Mouse (Mus musculus) lung, postnatal 0 days (tissue): ENCODE measurements around the gene D2hgdh. TPM values are rescaled to one million over a fixed set of nuclear protein-coding genes. Genes with fewer than 3 reads are reported as not detected.
A peak's percentile ranks its signal among the peaks of the same experiment; 100 is the strongest.
"Not testable (repeated sequence)": the region's sequence is repeated elsewhere in the genome, so short reads cannot be mapped to it uniquely, and the experiment has no call there.

Experiments
- ATAC-seq: fragments of 200-750 bp; cut with Nextera tagmentation; 2 replicates; pipeline ENCODE4 v1.8.0; 2017; ENCODE audit warnings: moderate library complexity
- DNase-seq: peaks from one replicate; pipeline ENCODE4 v3.0.0-alpha.2; 2016; ENCODE audit warnings: low spot score
- H3K27ac ChIP-seq: fragments of 300-500 bp; sonication (generic); 2 replicates; pipeline ENCODE4 v1.5.1; 2014; ENCODE audit warnings: antibody characterized with exemption, mild to moderate bottlenecking, low read length, mixed read lengths
- H3K27me3 ChIP-seq: fragments of 300-500 bp; sonication (generic); replicated peaks from 2 replicates; pipeline ENCODE4 v1.6.1; 2014; ENCODE audit warnings: low read length, mixed read lengths; ENCODE audit not compliant: insufficient read depth
- H3K36me3 ChIP-seq: fragments of 300-500 bp; sonication (generic); 2 replicates; pipeline ENCODE4 v1.6.1; 2014; ENCODE audit warnings: low read length, mixed read lengths; ENCODE audit not compliant: insufficient read depth
- H3K4me1 ChIP-seq: fragments of 300-500 bp; sonication (generic); 2 replicates; pipeline ENCODE4 v1.6.1; 2014; ENCODE audit warnings: antibody characterized with exemption, low read depth, low read length, mixed read lengths; ENCODE audit not compliant: insufficient read depth
- H3K4me2 ChIP-seq: fragments of 300-500 bp; sonication (generic); replicated peaks from 2 replicates; pipeline ENCODE4 v1.6.1; 2014; ENCODE audit warnings: low read depth, mild to moderate bottlenecking, low read length, moderate library complexity, mixed read lengths
- H3K4me3 ChIP-seq: fragments of 300-500 bp; sonication (generic); 2 replicates; pipeline ENCODE4 v1.5.1; 2014; ENCODE audit warnings: low read depth, low read length
- H3K9ac ChIP-seq: fragments of 300-500 bp; sonication (generic); replicated peaks from 2 replicates; pipeline ENCODE4 v1.6.1; 2014; ENCODE audit warnings: low read depth, mild to moderate bottlenecking
- H3K9me3 ChIP-seq: fragments of 300-500 bp; sonication (generic); 2 replicates; pipeline ENCODE4 v1.6.1; 2016; ENCODE audit warnings: low read length, mixed read lengths
- CTCF ChIP-seq: IDR thresholded peaks from 2 replicates; pipeline ENCODE4 v1.5.1; 2016; ENCODE audit warnings: antibody characterized with exemption, mild to moderate bottlenecking
- EP300 ChIP-seq: IDR thresholded peaks from 2 replicates; pipeline ENCODE4 v1.6.1; 2016; ENCODE audit warnings: antibody characterized with exemption, mild to moderate bottlenecking, control low read depth
- WGBS: fragments of 180-500 bp; shearing (Covaris S2); extraction: QIAGEN DNeasy Blood & Tissue Kit; methylation state at CpG from one replicate; pipeline ENCODE4 v1.1.7; 2014; 5-methylcytosine and 5-hydroxymethylcytosine counted together
- polyA plus RNA-seq: library from polyadenylated mRNA; unstranded; fragments of >200 nt; fragmentation: Nextera tagmentation; extraction: Ambion mirVana; gene quantifications from 2 replicates; pipeline ENCODE4 v1.2.1, GENCODE M21; 2015

The D2hgdh gene
- polyA plus RNA-seq, 1 experiment from 2014 or later = 7.2 TPM

DNA sequence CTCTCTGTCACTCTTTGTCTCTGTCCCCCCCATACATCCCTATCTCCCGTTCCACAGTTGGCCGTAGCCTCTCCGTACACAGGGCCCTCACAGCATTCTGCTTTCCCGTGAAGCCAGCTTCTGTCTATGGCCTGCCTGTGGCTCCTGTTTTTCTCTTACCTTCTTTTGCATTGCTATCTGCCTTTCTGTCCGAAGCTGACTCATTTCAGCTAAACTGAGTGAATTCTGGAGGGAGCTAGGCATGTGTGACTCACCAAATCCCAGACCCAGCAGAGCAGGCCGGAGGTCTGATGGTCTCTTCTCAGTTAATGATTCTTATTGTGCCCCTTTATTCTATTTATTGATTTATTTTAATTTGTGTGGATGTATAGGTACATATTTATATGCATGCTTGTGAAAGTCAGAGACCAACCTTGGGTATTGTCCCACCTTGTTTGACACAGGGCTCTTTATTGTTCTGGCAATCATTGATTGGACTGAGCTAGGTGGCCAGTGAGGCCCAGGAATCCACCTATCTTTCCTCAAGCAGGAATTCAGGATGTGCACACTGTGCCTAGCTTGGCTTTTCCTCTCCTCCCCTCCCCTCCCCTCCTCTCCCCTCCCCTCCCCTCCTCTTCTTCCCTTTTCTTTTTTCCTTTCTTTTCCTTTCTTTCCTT, 11.3 kb downstream of the D2hgdh start:
- H3K4me1 ChIP-seq = no peaks in the 10 kb centered on the region
- H3K36me3 ChIP-seq = no peaks in the 10 kb centered on the region
- ATAC-seq = no peak
- no peak overlapping the region for H3K27ac ChIP-seq
- H3K9me3 ChIP-seq = no peaks in the 10 kb centered on the region
- H3K4me2 ChIP-seq = no peak overlapping the region
- H3K4me3 ChIP-seq = no peak overlapping the region
- H3K9ac ChIP-seq = no peak overlapping the region
- TF ChIP-seq EP300 = no peak
- no peak for TF ChIP-seq CTCF
- no peaks in the 10 kb centered on the region for H3K27me3 ChIP-seq
- WGBS = 92% methylated on average over 6 of the region's 6 CpGs
- no peak for DNase-seq

- no peak for DNase-seq
- ATAC-seq = no peak
- WGBS = 87% methylated on average over 2 of the region's 2 CpGs
- Histone ChIP-seq H3K9ac (no peak overlapping the region), H3K9me3 (no peaks in the 10 kb centered on the region), H3K4me2 (no peak overlapping the region), H3K27ac (no peak overlapping the region), H3K36me3 (no peaks in the 10 kb centered on the region), H3K4me3 (no peak overlapping the region), H3K27me3 (no peaks in the 10 kb centered on the region), H3K4me1 (no peaks in the 10 kb centered on the region)
- TF ChIP-seq CTCF (no peak), EP300 (no peak)
These were observed 11.8 kb downstream of the D2hgdh start for GRCm38 (mm10) chr1:93836532-93836913.

- no peak overlapping the region for H3K9ac ChIP-seq
- DNase-seq (no peak), ATAC-seq (no peak)
- H3K36me3 ChIP-seq = no peaks in the 10 kb centered on the region
- no peak overlapping the region for H3K4me3 ChIP-seq
- H3K9me3 ChIP-seq = no peaks in the 10 kb centered on the region
- WGBS = 89% methylated on average over 8 of the region's 8 CpGs
- no peak overlapping the region for H3K4me2 ChIP-seq
- no peak overlapping the region for H3K27ac ChIP-seq
- TF ChIP-seq EP300 = 0 out of 2 replicates have a peak, but pooled peaks have one; percentile 17
- no peak for TF ChIP-seq CTCF
- H3K27me3 ChIP-seq = no peaks in the 10 kb centered on the region
- no peaks in the 10 kb centered on the region for H3K4me1 ChIP-seq
These were observed 12.6 kb downstream of the D2hgdh start for GRCm38 (mm10) chr1:93837335-93837734.

DNA sequence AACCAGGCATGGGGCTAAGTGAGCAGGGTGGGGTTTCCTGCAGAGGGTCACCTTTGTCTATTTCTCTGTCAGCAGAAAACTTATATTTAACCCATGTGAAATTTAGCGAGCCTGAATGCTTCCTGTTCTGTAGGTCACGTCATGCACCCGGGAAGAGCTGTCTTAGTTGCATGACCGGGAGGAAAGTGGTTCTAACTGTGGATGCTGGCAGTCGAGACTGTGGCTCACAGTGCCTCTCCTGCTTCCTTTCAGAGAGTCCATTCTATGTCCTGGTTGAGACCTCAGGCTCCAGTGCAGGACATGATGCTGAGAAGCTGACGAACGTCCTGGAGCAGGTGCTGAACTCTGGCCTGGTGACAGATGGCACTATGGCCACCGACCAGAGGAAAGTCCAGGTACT, 13.9 kb downstream of the D2hgdh start:
- not testable (repeated sequence) for H3K4me2 ChIP-seq, H3K27me3 ChIP-seq, ATAC-seq, DNase-seq, H3K4me3 ChIP-seq, H3K4me1 ChIP-seq, H3K36me3 ChIP-seq, H3K9me3 ChIP-seq, H3K9ac ChIP-seq, H3K27ac ChIP-seq
- 88% methylated on average over 5 of the region's 8 CpGs for WGBS

GRCm38 (mm10) chr1:93845766-93846366, 21.2 kb downstream of the D2hgdh start:
- H3K9ac ChIP-seq, H3K27ac ChIP-seq, H3K4me1 ChIP-seq, H3K27me3 ChIP-seq, H3K36me3 ChIP-seq, H3K4me3 ChIP-seq, H3K9me3 ChIP-seq, DNase-seq, H3K4me2 ChIP-seq: not testable (repeated sequence)
- peak; percentile 68 for ATAC-seq
- WGBS = 45% methylated on average over 1 of the region's 3 CpGs

DNA sequence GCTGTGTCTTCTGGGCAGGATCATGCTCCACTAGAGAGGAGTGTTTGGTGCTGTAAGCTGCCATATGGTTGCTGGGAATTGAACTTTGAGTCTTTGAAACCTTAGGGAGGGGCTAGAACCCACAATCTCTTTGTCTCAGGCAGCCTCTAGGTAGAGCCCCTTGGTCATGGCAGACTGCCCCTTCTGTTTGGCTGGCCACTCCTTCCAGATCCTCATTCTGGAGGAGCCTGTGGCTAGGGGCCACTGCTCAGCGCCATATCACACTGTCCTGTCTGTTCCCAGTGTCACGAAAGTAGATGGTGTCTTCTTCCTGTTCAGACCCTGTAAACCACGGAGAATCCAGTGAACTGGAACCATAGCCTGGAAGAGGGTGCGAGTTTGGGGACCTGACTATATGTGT, 31.1 kb downstream of the D2hgdh start:
- not testable (repeated sequence) for H3K9me3 ChIP-seq, H3K9ac ChIP-seq, H3K4me1 ChIP-seq, H3K27me3 ChIP-seq, ATAC-seq, H3K4me2 ChIP-seq, H3K4me3 ChIP-seq, DNase-seq, H3K36me3 ChIP-seq, H3K27ac ChIP-seq
- WGBS = 81% methylated on average over 4 of the region's 4 CpGs

DNA sequence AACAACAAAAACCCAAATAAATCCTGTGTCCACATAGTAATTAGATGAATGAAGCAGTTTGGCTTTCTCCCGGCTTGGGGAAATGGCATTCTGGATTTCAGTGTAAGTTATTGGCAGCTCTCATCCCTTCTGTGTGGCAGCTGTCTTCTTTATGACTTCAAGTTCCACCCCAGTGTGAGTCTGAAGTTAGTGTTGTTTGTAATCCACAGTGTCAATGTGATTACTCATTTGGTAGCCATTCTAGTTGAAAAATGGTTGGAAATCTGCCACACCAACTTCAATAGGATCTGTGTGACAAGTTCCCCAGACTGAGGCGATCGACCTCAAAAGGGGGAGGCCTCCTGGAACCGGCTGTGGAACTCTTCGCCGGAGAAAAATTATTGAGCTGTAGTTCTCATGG, 32.7 kb downstream of the D2hgdh start:
- Histone ChIP-seq H3K27ac (no peak overlapping the region), H3K27me3 (no peaks in the 10 kb centered on the region), H3K4me3 (no peak overlapping the region), H3K9ac (no peak overlapping the region), H3K36me3 (no peaks in the 10 kb centered on the region), H3K4me1 (no peaks in the 10 kb centered on the region), H3K9me3 (no peaks in the 10 kb centered on the region), H3K4me2 (no peak overlapping the region)
- TF ChIP-seq CTCF (no peak), EP300 (no peak)
- peak; percentile 45 for ATAC-seq
- WGBS = 60% methylated on average over 6 of the region's 6 CpGs
- DNase-seq = peak; percentile 34
